Mouse (Mus musculus) erythroblast, adult 5-6 weeks (primary cell): ENCODE data around the gene Taar8a. TPM values are rescaled to one million over a fixed set of nuclear protein-coding genes. Genes with fewer than 3 reads are reported as not detected.
"Not testable (repeated sequence)": the region's sequence is repeated elsewhere in the genome, so short reads cannot be mapped to it uniquely, and the experiment has no call there.

ENCODE experiments used
- ATAC-seq: replicated peaks from 2 replicates; pipeline ENCODE4 v1.8.0; 2016; ENCODE audit warnings: moderate number of reproducible peaks, mild to moderate bottlenecking, moderate TSS enrichment, inconsistent platforms; ENCODE audit not compliant: poor library complexity, low FRiP score, severe bottlenecking
- total RNA-seq, 2 experiments: library from RNA; stranded (forward) in 1 of 2; stranded (reverse) in 1 of 2; fragments of 150-400 nt in 1 of 2; fragments of 200-764, 138-1000 nt in 1 of 2; gene quantifications; 2 replicates each; pipeline versions ENCODE4 v1.2.3 to v1.2.4; 2015 to 2017; ENCODE audit warnings: low replicate concordance in 2 of 2

Gene Taar8a
- not detected in 2 replicates for total RNA-seq (2015; ENCODE audit: low replicate concordance)
- not detected in 2 replicates for total RNA-seq (2017; ENCODE audit: low replicate concordance)

- not testable (repeated sequence) for ATAC-seq
These were observed at the start of gene Taar8a for GRCm38 (mm10) chr10:24076200-24076599. TSS of gene Taar8a (plus strand) at chr10:24076500.

- no peak for ATAC-seq
These were observed 49.4 kb upstream of the Taar8a start, which contains the start of gene Taar7d for GRCm38 (mm10) chr10:24026922-24027321. TSS of gene Taar7d (plus strand) at chr10:24027222.

GRCm38 (mm10) chr10:24031347-24031746, 45.0 kb upstream of the Taar8a start:
- no peak for ATAC-seq

GRCm38 (mm10) chr10:24037314-24037713, 39.0 kb upstream of the Taar8a start, which contains the start of gene Taar7e:
TSS of gene Taar7e (plus strand) at chr10:24037614.
- no peak for ATAC-seq

GRCm38 (mm10) chr10:24040120-24040869, 36.0 kb upstream of the Taar8a start:
- peak; percentile 87 for ATAC-seq

- ATAC-seq, result no peak
These were observed 27.1 kb upstream of the Taar8a start, which contains the start of gene Taar7f for GRCm38 (mm10) chr10:24049210-24049609. TSS of gene Taar7f (plus strand) at chr10:24049510.

- no peak; the same call in 1 of the 2 replicates for ATAC-seq
These were observed 24.3 kb upstream of the Taar8a start for GRCm38 (mm10) chr10:24052039-24052438.

GRCm38 (mm10) chr10:24058986-24059385, 17.3 kb upstream of the Taar8a start:
- ATAC-seq, result no peak

- ATAC-seq, result not testable (repeated sequence)
These were observed 1.5 kb upstream of the Taar8a start for GRCm38 (mm10) chr10:24074751-24075150.

GRCm38 (mm10) chr10:24080166-24080565, 3.9 kb downstream of the Taar8a start:
- no peak for ATAC-seq

GRCm38 (mm10) chr10:24085936-24086335, 9.6 kb downstream of the Taar8a start:
- ATAC-seq, result no peak

- ATAC-seq, result no peak
These were observed 10.3 kb downstream of the Taar8a start for GRCm38 (mm10) chr10:24086555-24086954.

- no peak for ATAC-seq
These were observed 10.9 kb downstream of the Taar8a start for GRCm38 (mm10) chr10:24087168-24087567.

GRCm38 (mm10) chr10:24092194-24092593, 15.9 kb downstream of the Taar8a start, which contains the start of gene Taar8b:
TSS of gene Taar8b (minus strand) at chr10:24092294.
- ATAC-seq, result no peak

GRCm38 (mm10) chr10:24097010-24097409, 20.7 kb downstream of the Taar8a start:
- ATAC-seq, result not testable (repeated sequence)

- not testable (repeated sequence) for ATAC-seq
These were observed 25.5 kb downstream of the Taar8a start, which contains the start of gene Taar8c for GRCm38 (mm10) chr10:24101812-24102211. TSS of gene Taar8c (minus strand) at chr10:24101912.

- not testable (repeated sequence) for ATAC-seq
These were observed 27.0 kb downstream of the Taar8a start for GRCm38 (mm10) chr10:24103299-24103698.

- no peak for ATAC-seq
These were observed 31.4 kb downstream of the Taar8a start for GRCm38 (mm10) chr10:24107747-24108146.

GRCm38 (mm10) chr10:24108236-24108635, 31.9 kb downstream of the Taar8a start:
- no peak for ATAC-seq

- not testable (repeated sequence) for ATAC-seq
These were observed 33.1 kb downstream of the Taar8a start, which contains the start of gene Taar9 for GRCm38 (mm10) chr10:24109434-24109833. TSS of gene Taar9 (minus strand) at chr10:24109534.
